Mouse (Mus musculus): ENCODE measurements around the gene Birc6. TPM values are rescaled to one million over a fixed set of nuclear protein-coding genes. Genes with fewer than 3 reads are reported as not detected.

Birc6 gene
- total RNA-seq, 2 experiments from 2014 or later = 168 to 170 TPM

- DNase-seq = no peak
- intact Hi-C loops (cut with DNase I) = no loop called here
Observed at GRCm38 (mm10) chr17:74554118-74554517, 26.0 kb downstream of the Birc6 start.

- intact Hi-C loops (cut with DNase I) = no loop called here
- DNase-seq = peak; percentile 1
Observed at GRCm38 (mm10) chr17:74559891-74560290, 31.8 kb downstream of the Birc6 start.

DNA sequence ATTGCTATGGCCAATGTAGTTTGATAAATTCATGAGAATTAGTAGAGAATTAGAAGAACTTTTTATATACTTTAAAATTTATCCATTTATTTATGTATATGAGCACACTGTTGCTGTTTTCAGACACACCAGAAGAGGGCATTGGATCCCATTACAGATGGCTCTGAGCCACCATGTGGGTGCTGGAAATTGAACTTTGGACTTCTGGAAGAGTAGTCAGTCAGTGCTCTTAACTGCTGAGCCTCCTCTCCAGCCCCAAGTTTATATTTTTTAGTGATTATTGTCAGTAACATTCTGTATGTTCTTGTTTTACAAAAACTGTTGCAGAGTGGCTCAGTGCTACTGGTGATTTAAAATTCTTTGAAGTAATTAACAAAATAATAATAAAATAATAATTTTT, 36.1 kb downstream of the Birc6 start:
- DNase-seq = no peak
- intact Hi-C loops (cut with DNase I) = no loop called here

- DNase-seq = no peak
- intact Hi-C loops (cut with DNase I) = no loop called here
Observed at GRCm38 (mm10) chr17:74569219-74569618, 41.1 kb downstream of the Birc6 start.

- DNase-seq = no peak
- intact Hi-C loops (cut with DNase I) = no loop called here
Observed at GRCm38 (mm10) chr17:74570585-74570984, 42.5 kb downstream of the Birc6 start.

DNA sequence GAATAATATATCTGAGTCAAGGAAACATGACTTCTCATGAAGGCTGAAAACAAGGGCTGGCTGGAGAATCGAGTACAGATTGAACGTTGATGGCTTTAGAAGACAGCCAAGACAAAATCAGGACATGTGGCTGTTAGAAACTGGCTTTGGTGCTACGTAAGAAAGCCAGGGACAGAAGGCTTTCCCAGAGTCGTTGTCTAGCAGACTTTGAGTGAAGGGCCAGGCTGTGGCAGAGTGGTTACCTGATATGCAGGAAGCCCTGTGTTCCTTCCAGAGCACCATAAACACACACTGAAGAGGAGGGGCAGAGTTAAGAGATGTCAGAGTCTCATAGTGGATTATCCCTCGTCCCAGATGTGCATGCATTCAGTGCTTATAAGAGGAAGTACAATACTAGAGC, 49.1 kb downstream of the Birc6 start:
- DNase-seq = no peak
- intact Hi-C loops (cut with DNase I) = no loop called here

DNA sequence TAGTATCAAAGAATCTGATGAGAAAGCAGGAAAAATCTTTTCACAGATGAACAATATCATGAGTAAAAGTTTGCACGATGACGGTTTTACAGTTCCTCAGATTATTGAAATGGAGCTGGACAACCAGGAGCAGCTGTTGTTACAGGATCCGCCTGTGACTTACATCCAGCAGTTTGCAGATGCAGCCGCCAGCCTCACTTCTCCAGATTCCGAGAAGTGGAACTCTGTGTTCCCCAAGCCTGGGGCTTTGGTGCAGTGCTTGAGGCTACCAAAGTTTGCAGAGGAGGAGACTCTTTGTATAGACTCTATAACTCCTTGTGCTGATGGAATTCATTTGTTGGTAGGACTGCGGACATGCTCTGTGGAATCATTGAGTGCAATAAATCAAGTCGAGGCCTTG, 51.5 kb downstream of the Birc6 start:
- intact Hi-C loops (cut with DNase I) = no loop called here
- no peak for DNase-seq

GRCm38 (mm10) chr17:74580738-74581137, 52.6 kb downstream of the Birc6 start:
- intact Hi-C loops (cut with DNase I) = no loop called here
- DNase-seq = no peak

DNA sequence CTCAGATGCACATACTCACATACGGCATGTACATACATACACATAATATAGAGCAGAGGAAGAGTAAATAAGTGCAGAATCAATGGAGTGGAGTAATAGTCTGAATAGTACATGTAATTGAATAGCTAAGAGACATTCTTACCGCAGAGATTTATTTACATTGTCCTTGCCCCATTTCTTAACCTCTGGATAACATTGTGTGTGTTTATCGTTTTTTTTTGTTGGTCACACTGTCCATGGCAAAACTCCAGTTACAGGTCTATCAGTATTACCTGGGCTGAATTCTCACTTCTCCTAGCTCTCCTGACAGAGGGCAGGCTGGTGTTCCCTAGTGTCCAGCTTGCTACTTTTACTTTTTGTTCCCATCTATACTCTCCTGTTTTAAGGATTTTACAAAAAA, 58.7 kb downstream of the Birc6 start:
- DNase-seq = no peak
- intact Hi-C loops (cut with DNase I) = no loop called here

DNA sequence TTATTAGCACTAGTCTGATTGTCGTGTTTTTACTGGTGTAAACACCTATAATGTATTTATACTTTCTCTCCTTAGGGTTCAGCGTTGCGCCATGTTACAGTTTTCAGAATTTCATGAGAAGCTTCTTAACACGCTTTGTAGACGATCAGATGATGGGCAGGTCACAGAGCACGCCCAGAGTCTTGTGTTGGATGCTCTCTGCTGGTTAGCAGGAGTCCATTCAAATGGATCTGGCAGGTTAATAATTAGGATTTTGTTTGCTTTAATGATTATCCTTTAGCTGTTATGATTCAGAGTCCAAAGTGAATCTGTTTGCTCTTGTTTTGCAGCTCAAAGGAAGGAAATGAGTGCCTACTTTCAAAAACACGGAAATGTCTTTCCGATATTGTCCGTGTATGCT, 70.8 kb downstream of the Birc6 start:
- no peak for DNase-seq
- intact Hi-C loops (cut with DNase I) = no loop called here

DNA sequence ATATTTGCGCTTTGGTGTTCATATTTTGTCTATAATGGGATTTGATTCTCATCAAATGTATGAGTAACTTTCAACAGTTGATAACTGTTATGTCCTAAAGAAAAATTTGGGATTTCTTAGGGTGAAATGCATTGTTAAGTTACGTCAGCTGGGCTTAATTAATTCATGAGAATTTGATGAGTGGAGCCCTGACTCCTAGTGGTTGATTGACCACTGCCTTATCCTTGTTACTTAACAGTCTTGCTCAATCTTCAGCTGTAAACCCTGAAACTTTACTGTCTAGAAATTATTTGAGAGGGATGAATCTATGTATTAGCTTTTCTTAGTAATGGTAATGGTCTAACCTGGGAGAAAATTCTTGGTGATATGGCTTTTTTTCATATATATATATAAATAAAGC, 71.3 kb downstream of the Birc6 start:
- intact Hi-C loops (cut with DNase I) = no loop called here
- DNase-seq = no peak

DNA sequence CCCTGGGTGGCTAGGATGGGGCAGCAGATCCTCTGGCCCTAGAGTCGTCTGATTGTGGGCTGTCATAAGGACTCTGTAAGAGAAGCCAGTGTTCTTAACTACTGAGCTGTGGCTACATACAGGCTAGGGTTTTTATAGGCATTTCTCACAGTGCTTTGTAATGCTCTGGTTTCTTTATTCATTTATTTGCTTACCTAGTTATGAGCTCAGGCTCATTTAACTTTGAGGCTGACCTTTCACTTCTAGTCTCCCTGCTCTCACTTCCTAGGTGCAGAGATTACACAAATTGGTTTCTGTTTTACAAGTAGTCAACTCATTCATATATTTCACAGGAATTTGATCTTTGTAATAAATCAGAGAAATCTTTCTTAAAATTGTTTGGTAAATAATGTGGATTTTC, 73.1 kb downstream of the Birc6 start:
- no peak for DNase-seq
- intact Hi-C loops (cut with DNase I) = loop anchor here (5.0 kb wide), 1 partner anchor 41 kb away; no protein-coding TSS in a partner anchor

GRCm38 (mm10) chr17:74630798-74631197, 102.7 kb downstream of the Birc6 start:
- intact Hi-C loops (cut with DNase I) = loop anchor here (10.0 kb wide), 2 partner anchors 64 to 136 kb away; no protein-coding TSS in a partner anchor
- no peak for DNase-seq

- DNase-seq = no peak
- intact Hi-C loops (cut with DNase I) = loop anchor here (5.0 kb wide), 1 partner anchor 40 kb away; no protein-coding TSS in a partner anchor
Observed at GRCm38 (mm10) chr17:74642445-74642844, 114.3 kb downstream of the Birc6 start.

DNA sequence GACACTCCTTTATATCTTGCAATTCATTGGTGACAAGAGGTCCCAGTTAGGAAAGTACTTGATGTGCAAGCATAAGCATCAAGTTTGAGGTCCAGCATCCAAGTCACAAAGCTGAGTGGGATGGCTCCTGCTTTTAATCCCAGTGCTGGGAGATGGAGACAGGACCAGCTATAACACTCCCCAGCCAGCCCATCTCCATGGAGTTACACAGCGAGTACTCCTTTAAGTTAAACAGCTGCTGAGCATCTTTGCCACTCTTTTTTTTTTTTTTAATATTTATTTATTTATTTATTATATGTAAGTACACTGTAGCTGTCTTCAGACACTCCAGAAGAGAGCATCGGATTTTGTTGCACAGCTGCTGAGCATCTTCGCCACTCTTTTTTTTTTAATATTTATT, 130.3 kb downstream of the Birc6 start:
- no peak for DNase-seq
- intact Hi-C loops (cut with DNase I) = loop anchor here (5.0 kb wide), 1 partner anchor 36 kb away; no protein-coding TSS in a partner anchor

DNA sequence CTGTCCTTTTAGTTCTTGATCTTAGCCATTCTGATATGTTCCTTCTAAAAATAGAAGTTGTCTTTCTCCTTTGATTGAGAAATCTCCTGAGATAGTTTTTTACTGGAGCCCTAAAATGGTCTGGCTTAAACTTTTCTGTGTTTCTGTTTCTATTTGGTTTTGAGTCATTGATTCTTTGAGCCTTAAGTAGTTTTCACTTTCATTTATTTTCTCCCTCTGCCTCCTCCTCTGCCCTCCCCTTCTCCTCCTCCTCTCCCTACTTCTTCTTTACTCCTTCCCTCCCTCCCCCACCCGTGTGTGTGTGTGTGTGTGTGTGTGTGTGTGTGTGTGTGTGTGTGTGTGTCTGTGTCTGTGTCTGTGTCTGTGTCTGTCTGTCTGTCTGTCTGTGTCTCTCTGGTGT, 139.9 kb downstream of the Birc6 start:
- DNase-seq = no peak
- intact Hi-C loops (cut with DNase I) = no loop called here

GRCm38 (mm10) chr17:74670031-74670430, 141.9 kb downstream of the Birc6 start:
- intact Hi-C loops (cut with DNase I) = no loop called here
- no peak for DNase-seq

- no peak for DNase-seq
- intact Hi-C loops (cut with DNase I) = no loop called here
Observed at GRCm38 (mm10) chr17:74672446-74672845, 144.4 kb downstream of the Birc6 start.

- peak; percentile 8 for DNase-seq
- intact Hi-C loops (cut with DNase I) = no loop called here
Observed at GRCm38 (mm10) chr17:74673251-74673650, 145.2 kb downstream of the Birc6 start.

DNA sequence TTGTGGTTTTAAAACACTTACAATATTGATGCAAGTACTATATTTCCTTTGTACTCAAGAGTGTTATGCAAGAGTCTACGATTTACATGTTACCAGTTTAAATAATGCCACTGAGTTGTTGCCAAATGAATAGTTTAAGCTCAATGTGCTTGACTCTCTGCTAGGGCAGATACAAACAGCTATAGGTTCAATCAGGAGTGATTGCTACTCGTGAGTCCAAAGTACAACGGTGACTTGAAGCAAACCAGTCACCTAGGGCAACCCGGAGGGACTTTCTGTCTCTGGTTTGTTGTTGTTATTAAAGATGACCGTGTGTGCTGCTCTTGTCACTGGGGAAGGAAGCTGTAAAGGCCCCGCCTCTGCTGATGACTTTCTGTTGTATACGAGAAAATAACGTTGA, 150.0 kb downstream of the Birc6 start:
- intact Hi-C loops (cut with DNase I) = no loop called here

DNA sequence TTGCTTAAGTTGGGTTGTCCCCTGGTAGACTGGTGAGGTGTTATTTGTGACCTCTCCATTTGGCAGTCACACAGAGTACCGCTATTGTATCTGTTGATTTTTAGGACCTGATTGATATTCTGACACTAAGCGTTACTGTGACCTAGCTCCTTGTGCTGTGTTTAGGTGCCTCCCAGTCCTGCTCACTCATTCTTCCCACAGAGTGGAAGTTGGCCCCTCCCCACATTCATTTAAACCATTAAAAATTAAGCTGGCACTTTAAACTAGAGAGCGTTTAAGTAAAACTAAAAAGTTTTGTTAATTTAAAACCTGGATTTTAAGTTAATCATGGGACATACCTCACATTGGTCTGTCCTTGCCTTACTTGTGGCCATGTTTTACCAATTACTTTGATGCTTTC, 156.8 kb downstream of the Birc6 start:
- intact Hi-C loops (cut with DNase I) = no loop called here
- DNase-seq = no peak

More for the DNA sequence above, 150.0 kb downstream of the Birc6 start:
- DNase-seq = no peak

GRCm38 (mm10) chr17:74688555-74688954, 160.5 kb downstream of the Birc6 start:
- DNase-seq = no peak
- intact Hi-C loops (cut with DNase I) = no loop called here

DNA sequence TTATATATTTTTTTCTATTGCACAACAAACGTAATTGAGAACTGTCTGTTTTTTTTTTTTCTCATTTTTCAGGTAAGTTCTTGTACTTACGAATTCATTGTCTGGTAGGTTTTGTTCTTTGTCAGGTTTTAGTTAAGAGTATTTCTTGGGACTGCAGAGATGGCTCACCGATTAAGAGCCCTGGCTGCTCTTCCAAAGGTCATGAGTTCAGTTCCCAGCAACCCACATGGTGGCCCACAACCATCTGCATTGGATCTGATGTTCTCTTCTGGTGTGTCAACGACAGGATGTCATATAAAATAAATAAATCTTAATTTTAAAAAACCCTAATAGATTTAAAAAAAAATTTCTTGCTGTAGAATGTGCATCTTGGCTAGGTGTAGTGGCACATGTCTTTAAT, 161.3 kb downstream of the Birc6 start:
- no peak for DNase-seq
- intact Hi-C loops (cut with DNase I) = no loop called here

Data from left cerebral cortex, postnatal 4 days (tissue).